Mouse (Mus musculus) limb, embryonic 15.5 days (tissue): Measurements from ENCODE around the gene Gm14496. TPM values are rescaled to one million over a fixed set of nuclear protein-coding genes. Genes with fewer than 3 reads are reported as not detected.
"Not testable (repeated sequence)": the region's sequence is repeated elsewhere in the genome, so short reads cannot be mapped to it uniquely, and the experiment has no call there.

Source experiments
- ATAC-seq: fragments of 200-750 bp; cut with Nextera tagmentation; 2 replicates; pipeline ENCODE4 v1.8.0; 2017; ENCODE audit warnings: low read depth, moderate TSS enrichment; ENCODE audit not compliant: insufficient number of reproducible peaks, low FRiP score, low TSS enrichment
- H3K27ac ChIP-seq: fragments of 300-500 bp; sonication (generic); 2 replicates; pipeline ENCODE4 v1.5.1; 2015; ENCODE audit warnings: moderate library complexity, mild to moderate bottlenecking, inconsistent platforms
- H3K27me3 ChIP-seq: fragments of 300-500 bp; sonication (generic); 2 replicates; pipeline ENCODE4 v1.6.1; 2015; ENCODE audit warnings: inconsistent platforms
- H3K36me3 ChIP-seq: fragments of 300-500 bp; sonication (generic); 2 replicates; pipeline ENCODE4 v1.6.1; 2015; ENCODE audit warnings: inconsistent platforms
- H3K4me1 ChIP-seq: fragments of 300-500 bp; sonication (generic); 2 replicates; pipeline ENCODE4 v1.6.1; 2015; ENCODE audit warnings: inconsistent platforms
- H3K4me2 ChIP-seq: fragments of 300-500 bp; sonication (generic); 2 replicates; pipeline ENCODE4 v1.6.1; 2015; ENCODE audit warnings: mild to moderate bottlenecking, inconsistent platforms
- H3K4me3 ChIP-seq: fragments of 300-500 bp; sonication (generic); 2 replicates; pipeline ENCODE4 v1.5.1; 2015; ENCODE audit warnings: mild to moderate bottlenecking, inconsistent platforms
- H3K9ac ChIP-seq: fragments of 300-500 bp; sonication (generic); 2 replicates; pipeline ENCODE4 v1.6.1; 2015; ENCODE audit warnings: inconsistent platforms
- H3K9me3 ChIP-seq: fragments of 300-500 bp; sonication (generic); 2 replicates; pipeline ENCODE4 v1.6.1; 2016; ENCODE audit warnings: inconsistent platforms
- WGBS: fragments of 180-500 bp; shearing (Covaris S2); methylation state at CpG from one replicate; pipeline ENCODE4 v1.1.7; 2015; 5-methylcytosine and 5-hydroxymethylcytosine counted together
- polyA plus RNA-seq: library from polyadenylated mRNA; unstranded; fragments of >200 nt; fragmentation: Nextera tagmentation; extraction: Ambion mirVana; gene quantifications from 2 replicates; pipeline ENCODE4 v1.2.1, GENCODE M21; 2015

Gene Gm14496
- polyA plus RNA-seq = not detected in 2 replicates

DNA sequence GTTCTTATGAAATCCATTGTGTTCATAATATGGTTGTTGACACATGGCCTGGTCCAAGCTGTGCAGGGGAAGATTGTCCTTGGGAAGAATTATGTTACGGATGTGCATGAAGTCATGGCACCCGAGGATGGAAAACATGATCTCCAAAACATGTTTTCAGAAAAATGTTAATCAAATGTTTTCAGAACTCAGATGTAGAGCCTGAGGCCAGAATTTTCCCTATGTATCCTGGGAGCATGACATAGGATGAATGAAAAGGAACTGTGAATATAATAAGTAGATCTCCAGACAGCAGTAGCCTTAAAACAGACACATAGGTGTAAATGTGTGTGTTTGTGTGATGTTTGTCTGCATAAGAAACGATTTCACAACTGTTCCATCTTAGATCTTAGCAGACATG lies at the start of gene Gm14496:
Gene Gm14496 (plus strand): TSS at position 301 of the 400 bp plus-strand sequence.
- no peak within 1 kb of the TSS for H3K9ac ChIP-seq
- no peak within 1 kb of the TSS for H3K4me3 ChIP-seq
- H3K4me2 ChIP-seq = no peak within 1 kb of the TSS
- ATAC-seq = no peak
- WGBS = 69% methylated on average over 3 of the region's 3 CpGs
- no peaks in the 10 kb centered on the region for H3K9me3 ChIP-seq
- H3K4me1 ChIP-seq = no peaks in the 10 kb centered on the region
- H3K36me3 ChIP-seq = no peaks in the 10 kb centered on the region
- H3K27me3 ChIP-seq = no peaks in the 10 kb centered on the region
- H3K27ac ChIP-seq = no peak within 1 kb of the TSS

GRCm38 (mm10) chr2:181952747-181953680 lies 37.9 kb upstream of the Gm14496 start:
- H3K9ac ChIP-seq, H3K9me3 ChIP-seq, H3K27ac ChIP-seq, H3K27me3 ChIP-seq, H3K4me1 ChIP-seq, H3K36me3 ChIP-seq, ATAC-seq: not testable (repeated sequence)
- 19% methylated on average over 21 of the region's 21 CpGs for WGBS
- Histone ChIP-seq H3K4me3 (peak overlapping the region; percentile 12; the same call in 1 of the 2 replicates), H3K4me2 (peak overlapping the region; percentile 36)

DNA sequence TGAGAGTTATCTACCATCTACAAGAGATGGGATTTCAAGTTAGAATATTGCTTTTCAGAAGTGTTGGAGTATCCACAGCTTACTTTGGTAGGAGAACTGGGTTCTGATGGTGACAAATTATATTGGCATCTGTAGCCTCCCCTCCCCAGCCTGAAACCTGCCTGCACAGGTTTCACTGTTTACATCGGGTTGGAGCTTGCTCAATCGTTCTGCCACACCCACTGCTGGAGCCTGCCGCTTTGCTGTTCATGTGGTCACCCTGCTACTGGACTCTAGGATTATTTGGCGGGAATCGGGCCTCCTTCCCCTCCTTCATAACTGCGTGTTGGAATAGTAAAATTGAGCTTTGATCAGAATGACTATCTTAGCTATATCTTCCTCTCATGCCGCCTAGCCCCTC lies 22.5 kb upstream of the Gm14496 start:
- Histone ChIP-seq H3K9ac (no peak overlapping the region), H3K36me3 (no peaks in the 10 kb centered on the region), H3K4me3 (no peak overlapping the region), H3K4me2 (no peak overlapping the region), H3K27me3 (no peaks in the 10 kb centered on the region), H3K27ac (no peak overlapping the region), H3K9me3 (no peaks in the 10 kb centered on the region), H3K4me1 (no peaks in the 10 kb centered on the region)
- no peak for ATAC-seq
- WGBS = 62% methylated on average over 7 of the region's 7 CpGs

DNA sequence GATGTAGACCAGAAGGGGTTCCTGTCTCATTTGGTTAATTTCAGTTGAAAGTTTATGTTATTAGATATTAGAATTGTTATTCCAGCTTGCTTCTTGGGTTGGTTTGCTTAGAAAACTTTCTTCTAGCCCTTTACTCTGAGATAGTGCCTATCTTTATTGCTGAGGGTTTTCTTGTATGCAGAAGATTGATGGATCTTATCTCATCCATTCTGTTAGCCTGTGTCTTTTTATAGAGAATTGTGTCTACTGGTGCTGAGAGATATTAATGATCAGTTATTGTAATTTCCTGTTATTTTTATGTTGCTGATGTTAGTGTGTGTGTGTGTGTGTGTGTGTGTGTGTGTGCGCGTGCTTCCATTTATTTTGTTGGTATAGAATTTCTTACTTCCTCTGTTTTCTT lies 21.7 kb upstream of the Gm14496 start:
- Histone ChIP-seq H3K27ac (no peak overlapping the region), H3K4me1 (no peaks in the 10 kb centered on the region), H3K36me3 (no peaks in the 10 kb centered on the region), H3K9ac (no peak overlapping the region), H3K4me2 (no peak overlapping the region), H3K9me3 (no peaks in the 10 kb centered on the region), H3K27me3 (no peaks in the 10 kb centered on the region), H3K4me3 (no peak overlapping the region)
- WGBS = 96% methylated on average over 2 of the region's 2 CpGs
- no peak for ATAC-seq

DNA sequence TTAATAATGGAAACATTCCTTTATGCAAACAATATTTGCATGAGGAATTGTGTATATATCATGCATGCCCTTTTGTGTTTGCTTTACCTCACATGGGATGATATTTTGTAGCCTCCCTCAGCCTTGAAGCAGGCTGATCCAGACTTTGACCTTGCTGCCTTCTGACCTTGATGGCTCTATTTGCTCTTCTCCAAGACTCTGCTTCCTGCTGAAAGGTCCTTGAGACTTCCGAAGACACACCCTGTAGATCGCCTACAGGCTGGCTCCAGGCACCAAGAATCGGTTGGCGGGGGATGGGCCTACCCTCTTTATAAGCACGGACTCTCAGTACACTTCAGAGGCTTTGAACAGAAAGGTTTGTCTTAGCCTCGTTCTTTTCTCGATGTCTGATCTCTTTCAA lies 9.0 kb upstream of the Gm14496 start:
- H3K36me3 ChIP-seq, H3K27me3 ChIP-seq, ATAC-seq, H3K4me2 ChIP-seq, H3K27ac ChIP-seq, H3K9ac ChIP-seq, H3K4me3 ChIP-seq, H3K9me3 ChIP-seq, H3K4me1 ChIP-seq: not testable (repeated sequence)
- WGBS = 73% methylated on average over 7 of the region's 7 CpGs

Other genes starting within 250 kb of the Gm14496 start
- not detected in 2 replicates for gene Myt1, start 227.8 kb upstream of the Gm14496 start, polyA plus RNA-seq
- 30.5 and 32.9 TPM in 2 replicates for gene Pcmtd2, start 153.3 kb upstream of the Gm14496 start, polyA plus RNA-seq
- 59.5 and 67.0 TPM in 2 replicates for gene Polr3k, start 126.8 kb upstream of the Gm14496 start, polyA plus RNA-seq